24 mouse cellular contexts compared by ENCODE assay signal in genomic region chr1:65439129-65439528, GRCm38 (mm10).
DNase-seq lines count a peak whose midpoint lies in the region; ATAC-seq lines count a peak whose summit lies in the region.
"Had no signal": no experiment of that assay in that cellular context is flagged by ENCODE, and none has a peak within 500 bp of the region (broad histone marks: within the 10 kb centered on the region; RNA-seq: fewer than 3 reads in every experiment).

No protein-coding gene starts in this region.

- H3K4me2 ChIP-seq in neural tube, embryonic 15.5 days: no peak overlapping the region

- intact Hi-C loops in heart, postnatal 36 days (cut with DNase I): no loop called here

- DNase-seq in ES-CJ7 (ENCODE audit: low read depth, low spot score): peak; percentile 32
- peak; percentile 52 for DNase-seq in R1 (ENCODE audit: low read depth, low spot score)
- peak; percentile 25 for DNase-seq in ZHBTc4 (ENCODE audit: low read depth, low spot score)
- no peak for DNase-seq in kidney, adult 11 months
- DNase-seq in heart, postnatal 36 days: no peak
- DNase-seq: adrenal gland, adult 2 months; adrenal gland, adult 8-10 months; adrenal gland, postnatal 10 days; adrenal gland, postnatal 14 days; adrenal gland, postnatal 25 days; adrenal gland, postnatal 36 days; B cell, adult 2 months; cerebellum, adult 11 months; cerebellum, adult 11-12 months; cerebellum, adult 18-20 months; cerebellum, adult 2 months; cerebellum, adult 8-10 months; cerebellum, adult 9-10 months had no signal

- H3K4me1 ChIP-seq in neural tube, embryonic 15.5 days: no peaks in the 10 kb centered on the region

- H3K9me3 ChIP-seq in neural tube, embryonic 15.5 days (replicated peaks): no peaks in the 10 kb centered on the region
- H3K9me3 ChIP-seq: G1E had no signal

- no peak overlapping the region for H3K27ac ChIP-seq in neural tube, embryonic 15.5 days (replicated peaks)

- no peak overlapping the region for H3K9ac ChIP-seq in neural tube, embryonic 15.5 days (replicated peaks)

- H3K4me3 ChIP-seq in neural tube, embryonic 15.5 days (replicated peaks): no peak overlapping the region

- no peaks in the 10 kb centered on the region for H3K36me3 ChIP-seq in neural tube, embryonic 15.5 days
- H3K36me3 ChIP-seq: G1E had no signal

- ATAC-seq in neural tube, embryonic 15.5 days (ENCODE audit: low FRiP score): no peak
- ATAC-seq: activated CD4-positive, CD25-positive, alpha-beta regulatory T cell, adult 4 months; CD4-positive, CD25-positive, alpha-beta regulatory T cell, adult 4 months; Patski had no signal

- 67% methylated on average over 2 of the region's 2 CpGs for WGBS in neural tube, embryonic 15.5 days

- no peaks in the 10 kb centered on the region for H3K27me3 ChIP-seq in neural tube, embryonic 15.5 days (replicated peaks)
- H3K27me3 ChIP-seq: CH12.LX had no signal

Comparison
In these comparisons a context has a peak if more than half of its experiments do, and no peak if none do; other contexts are left out.
1. DNase-seq: peak in ES-CJ7 (single experiment), R1 (single experiment) and ZHBTc4 (single experiment); none in kidney, adult 11 months (single experiment) and heart, postnatal 36 days (0 of 2).